Mouse (Mus musculus) adrenal gland, adult 10 weeks (tissue): ENCODE measurements around the gene Cyp4x1. TPM values are rescaled to one million over a fixed set of nuclear protein-coding genes. Genes with fewer than 3 reads are reported as not detected.

ENCODE experiments used
- polyA plus RNA-seq: library from polyadenylated mRNA; stranded (reverse); fragments of 350-450 nt; fragmentation: Illumina TruSeq; extraction: RNeasy Lipid Tissue Mini Kit (QIAGEN cat#74804); gene quantifications from one replicate; pipeline ENCODE4 v1.2.3, GENCODE M21; 2014; ENCODE audit warnings: low read depth, low replicate concordance

Gene Cyp4x1
- polyA plus RNA-seq: 0.12 TPM

DNA sequence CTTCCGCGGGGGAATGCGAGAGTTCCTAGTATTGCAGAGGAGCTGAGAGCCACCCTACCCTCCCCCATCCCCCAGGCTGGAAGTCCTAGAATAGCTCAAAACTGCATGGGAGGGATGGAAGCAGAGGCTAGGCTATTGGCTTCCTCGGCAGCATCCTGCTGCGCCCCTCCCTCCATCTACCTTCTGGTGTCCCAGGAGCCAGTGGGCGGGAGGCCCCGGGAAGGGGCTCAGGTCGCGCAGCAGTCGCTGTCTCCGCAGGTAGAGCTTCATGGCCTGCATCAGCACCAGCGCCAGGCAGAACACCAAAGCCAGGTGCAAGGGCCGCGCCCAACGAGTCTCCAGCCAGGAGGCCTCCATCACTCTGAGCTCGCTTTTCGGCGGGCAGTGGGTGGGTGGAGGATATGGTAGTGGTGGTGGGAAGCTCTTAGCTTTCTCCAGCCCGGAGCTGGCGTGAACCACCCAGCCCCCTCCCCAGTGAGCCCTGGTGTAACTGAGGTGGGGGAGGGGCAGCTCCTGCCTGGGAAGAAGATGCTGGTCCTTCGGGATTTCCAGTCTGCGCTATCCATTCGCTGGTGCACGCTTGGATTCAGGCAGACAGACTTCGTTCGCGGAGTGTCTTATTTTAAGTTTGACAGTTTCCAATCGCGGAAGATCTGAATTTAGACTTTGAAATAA lies at the start of gene Cyp4x1:
Cyp4x1 (minus strand) TSS at position 661 of the 675 bp plus-strand sequence.

DNA sequence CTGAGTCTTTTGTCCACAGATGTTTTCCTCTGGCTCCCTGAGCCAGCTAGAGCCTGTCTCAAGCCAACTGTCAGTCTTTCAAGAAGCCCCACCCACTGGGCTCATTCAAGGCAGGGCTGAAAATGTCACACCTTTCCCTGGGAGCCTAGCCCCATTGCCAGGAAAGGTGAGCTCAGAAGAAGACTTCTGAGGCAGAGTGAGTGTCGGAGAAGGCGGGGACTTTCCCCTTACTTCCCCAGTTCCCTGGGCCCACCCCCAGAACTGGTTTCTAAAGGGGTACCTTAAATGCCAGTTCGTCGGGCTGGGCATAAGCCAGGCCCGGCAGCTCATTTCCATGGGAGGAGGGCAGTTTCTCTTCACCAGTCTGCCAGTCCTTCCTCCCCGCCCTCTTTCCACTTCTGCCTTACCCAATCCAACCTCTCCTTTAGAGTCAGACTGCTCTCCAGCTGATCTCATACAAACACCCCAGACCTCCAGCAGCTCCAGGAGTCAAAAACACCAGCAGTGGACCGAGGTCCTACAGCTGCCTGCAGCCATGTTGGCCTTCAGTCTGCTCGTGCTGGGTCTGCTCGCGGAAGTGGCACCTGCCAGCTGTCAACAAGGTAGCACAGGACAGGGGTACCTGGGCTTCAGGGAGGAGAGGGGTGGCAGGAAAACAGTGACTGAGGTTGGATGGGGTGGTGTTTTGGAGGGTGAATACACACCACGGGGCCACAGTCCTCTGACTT lies 45.3 kb downstream of the Cyp4x1 start, which contains the start of gene Pdzk1ip1:
Pdzk1ip1 (plus strand) TSS at position 98 of the 728 bp plus-strand sequence.

DNA sequence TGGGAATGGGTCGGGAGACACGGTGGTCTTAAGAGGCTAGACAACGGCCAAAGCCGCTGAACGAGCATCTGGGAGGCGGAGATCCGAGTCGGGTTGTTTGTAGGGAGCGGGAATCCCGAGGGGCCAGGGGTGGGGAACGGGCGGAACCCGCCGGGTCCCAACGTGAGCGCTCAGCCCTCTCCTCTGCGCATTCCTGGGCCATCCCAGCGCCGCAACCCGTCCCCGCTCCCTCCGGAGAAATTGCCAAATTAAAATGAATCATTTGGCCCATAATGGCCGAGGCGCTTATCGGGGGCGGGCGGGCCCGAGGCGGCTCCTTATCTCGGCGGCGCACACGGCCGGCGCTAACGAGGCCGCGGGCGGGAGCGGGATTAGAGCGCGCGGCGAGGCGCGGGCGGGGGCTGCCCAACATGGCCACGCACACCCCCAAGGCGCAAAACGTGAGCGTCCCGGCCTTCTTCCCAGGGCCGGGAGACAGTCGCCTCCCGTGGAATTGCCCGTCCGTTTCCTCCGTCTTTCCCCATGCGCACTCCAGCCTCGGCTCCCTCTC lies 77.6 kb downstream of the Cyp4x1 start, which contains the start of gene Tal1:
Tal1 (plus strand) TSS at position 56 of the 550 bp plus-strand sequence.

Other genes starting within 250 kb of the Cyp4x1 start
- 0.52 TPM for gene Foxd2, start 225.4 kb downstream of the Cyp4x1 start, polyA plus RNA-seq
- not detected for gene Foxe3, start 208.3 kb downstream of the Cyp4x1 start, polyA plus RNA-seq
- gene Cmpk1, start 147.0 kb downstream of the Cyp4x1 start, polyA plus RNA-seq: 764 TPM
- 0.99 TPM for gene Stil, start 134.1 kb downstream of the Cyp4x1 start, polyA plus RNA-seq
- 2.9 TPM for gene Tal1, start 77.9 kb downstream of the Cyp4x1 start, polyA plus RNA-seq
- not detected for gene Pdzk1ip1, start 45.6 kb downstream of the Cyp4x1 start, polyA plus RNA-seq
- gene Cyp4a29, start 107.8 kb upstream of the Cyp4x1 start, polyA plus RNA-seq: not detected
- gene Cyp4a12a, start 164.8 kb upstream of the Cyp4x1 start, polyA plus RNA-seq: not detected